ENCODE assay signal across 8 mouse cellular contexts in the genomic region with DNA sequence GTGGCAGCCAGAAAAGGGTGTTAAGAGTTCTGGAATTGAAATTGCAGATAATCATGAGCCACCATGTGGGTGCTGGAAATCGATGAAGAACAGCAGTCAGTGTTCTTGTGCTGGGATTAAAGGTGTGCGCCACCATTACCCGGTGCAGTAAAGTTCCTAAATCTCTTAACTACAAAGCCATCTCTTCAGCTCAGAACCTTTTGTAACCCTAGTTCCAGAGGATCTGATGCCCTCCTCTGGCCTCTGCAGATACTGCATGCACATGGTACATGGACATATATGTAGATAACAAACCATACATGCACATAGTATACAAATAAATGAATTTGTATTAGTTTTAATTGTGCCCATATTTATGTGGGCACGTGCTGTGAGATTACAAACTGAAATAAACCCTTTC. TPM values are rescaled to one million over a fixed set of nuclear protein-coding genes. Genes with fewer than 3 reads are reported as not detected.
DNase-seq lines count a peak whose midpoint lies in the region; ATAC-seq and TF ChIP-seq lines count a peak whose summit lies in the region.

No protein-coding gene starts in this region.

- no peaks in the 10 kb centered on the region for H3K9me3 ChIP-seq in heart, postnatal 0 days (replicated peaks; ENCODE audit: control insufficient read depth, low read length)
- no peaks in the 10 kb centered on the region for H3K9me3 ChIP-seq in CH12.LX (replicated peaks; ENCODE audit: low read length)
- H3K9me3 ChIP-seq in forebrain, embryonic 13.5 days (replicated peaks) = no peaks in the 10 kb centered on the region

- TF ChIP-seq EP300 in heart, postnatal 0 days (IDR thresholded peaks at IDR 0.05; ENCODE audit: low read depth) = no peak
- TF ChIP-seq EP300 in CH12.LX (IDR thresholded peaks at IDR 0.05; ENCODE audit: low read length) = no peak

- intact Hi-C loops in heart, postnatal 25 days (cut with DNase I) = no loop called here

- peak; percentile 31 for TF ChIP-seq CTCF in heart, postnatal 0 days (IDR thresholded peaks at IDR 0.05; ENCODE audit: low read depth)
- TF ChIP-seq CTCF in CH12.LX (conservative IDR thresholded peaks at IDR 0.05 in 1 of 2, IDR thresholded peaks at IDR 0.05 in 1 of 2; ENCODE audit: low read depth in 2 of 2, low read length in 2 of 2) = peak; percentile 36 to 82; a peak in 3 of 4 replicates

- dilution Hi-C loops in CH12.LX (cut with MboI; ENCODE audit: extremely low pct_ligation_motif_present, extremely low pct_unique_long_range_greater_than_20kb, low sequenced_read_pairs) = no loop called here

- peak; percentile 78 for TF ChIP-seq RAD21 in CH12.LX (IDR thresholded peaks at IDR 0.05; ENCODE audit: low read depth, low read length)

- WGBS in heart, postnatal 0 days = 91% methylated on average over 4 of the region's 4 CpGs
- WGBS in forebrain, embryonic 13.5 days = 93% methylated on average over 4 of the region's 4 CpGs

- H3K4me1 ChIP-seq in heart, postnatal 0 days (ENCODE audit: control insufficient read depth, insufficient read depth) = peaks cover 11% of the 10 kb centered on the region; the same call in 1 of the 2 replicates
- peaks cover 13 to 79% of the 10 kb centered on the region in 2 experiments for H3K4me1 ChIP-seq in CH12.LX (ENCODE audit: control insufficient read depth in 1 of 2, insufficient read depth in 2 of 2)
- peaks cover 22% of the 10 kb centered on the region for H3K4me1 ChIP-seq in forebrain, embryonic 13.5 days

- no peaks in the 10 kb centered on the region for H3K27me3 ChIP-seq in heart, postnatal 0 days (ENCODE audit: control insufficient read depth, insufficient read depth, low read length)
- no peaks in the 10 kb centered on the region for H3K27me3 ChIP-seq in CH12.LX (replicated peaks)
- no peaks in the 10 kb centered on the region for H3K27me3 ChIP-seq in forebrain, embryonic 13.5 days

- in situ Hi-C loops in CH12.LX (cut with MboI; ENCODE audit: low pct_ligation_motif_present, low pct_unique_long_range_greater_than_20kb, low sequenced_read_pairs) = no loop called here

- H3K79me2 ChIP-seq in CH12.LX (replicated peaks; ENCODE audit: control insufficient read depth, extremely low read depth, insufficient read depth, poor library complexity, severe bottlenecking) = peaks cover 78% of the 10 kb centered on the region

- H3K27ac ChIP-seq in heart, postnatal 0 days (ENCODE audit: low read depth) = no peak overlapping the region
- H3K27ac ChIP-seq in CH12.LX (ENCODE audit: insufficient read depth, low read depth) = no peak overlapping the region
- no peak overlapping the region for H3K27ac ChIP-seq in forebrain, embryonic 13.5 days

- peaks cover 8% of the 10 kb centered on the region for H3K36me3 ChIP-seq in heart, postnatal 0 days (replicated peaks; ENCODE audit: control insufficient read depth, insufficient read depth, low read length)
- peaks cover 15 to 72% of the 10 kb centered on the region in 2 experiments for H3K36me3 ChIP-seq in CH12.LX (replicated peaks in 1 of 2; ENCODE audit: control insufficient read depth in 1 of 2, insufficient read depth in 1 of 2, low read length in 1 of 2)
- H3K36me3 ChIP-seq in forebrain, embryonic 13.5 days (ENCODE audit: poor library complexity, severe bottlenecking) = peaks cover 46% of the 10 kb centered on the region

- H3K4me2 ChIP-seq in heart, postnatal 0 days (ENCODE audit: low read depth, low read length) = no peak overlapping the region
- no peak overlapping the region for H3K4me2 ChIP-seq in CH12.LX (ENCODE audit: insufficient read depth, low read depth, poor library complexity, severe bottlenecking)
- H3K4me2 ChIP-seq in forebrain, embryonic 13.5 days = no peak overlapping the region

- DNase-seq in heart, postnatal 0 days (ENCODE audit: low spot score) = no peak
- DNase-seq in heart, postnatal 25 days (ENCODE audit: low spot score) = no peak
- DNase-seq in CH12.LX (ENCODE audit: extremely low read depth) = peak; percentile 65
- DNase-seq in retina, embryonic 14.5 days (ENCODE audit: low spot score) = peak; percentile 32
- no peak for DNase-seq in frontal cortex, postnatal 36 days (ENCODE audit: low spot score in 2 of 2)
- DNase-seq in left cerebral cortex, adult 9 months (ENCODE audit: low spot score in 2 of 2) = no peak

- H3K9ac ChIP-seq in heart, postnatal 0 days (replicated peaks; ENCODE audit: low read depth, low read length) = no peak overlapping the region
- no peak overlapping the region for H3K9ac ChIP-seq in CH12.LX (ENCODE audit: insufficient read depth, low read depth)
- no peak overlapping the region for H3K9ac ChIP-seq in forebrain, embryonic 13.5 days

- no peak for TF ChIP-seq POLR2A in CH12.LX (IDR thresholded peaks at IDR 0.05; ENCODE audit: low read depth, low read length)

- ATAC-seq in heart, postnatal 0 days (ENCODE audit: insufficient read depth, low read depth) = no peak
- ATAC-seq in hematopoietic stem cell, adult 5-6 weeks (replicated peaks in 1 of 2; ENCODE audit: insufficient read depth in 1 of 2, low FRiP score in 2 of 2, low TSS enrichment in 1 of 2, low read depth in 1 of 2, poor library complexity in 2 of 2, severe bottlenecking in 2 of 2) = peak; percentile 74 to 78
- no peak for ATAC-seq in forebrain, embryonic 13.5 days

- no peak overlapping the region for H3K4me3 ChIP-seq in heart, postnatal 0 days (ENCODE audit: low read depth, low read length)
- H3K4me3 ChIP-seq in CH12.LX (replicated peaks in 1 of 3; ENCODE audit: low read depth in 2 of 3, low read length in 2 of 3, poor library complexity in 1 of 3) = no peak overlapping the region
- H3K4me3 ChIP-seq in forebrain, embryonic 13.5 days = no peak overlapping the region

TF ChIP-seq in CH12.LX, 34 proteins besides CTCF, POLR2A, EP300 and RAD21:
- TF ChIP-seq MEF2A (IDR thresholded peaks at IDR 0.05; ENCODE audit: borderline replicate concordance, low read depth, low read length) (no peak), E2F4 (IDR thresholded peaks at IDR 0.05; ENCODE audit: insufficient replicate concordance, low read depth, low read length) (no peak), SMC3 (IDR thresholded peaks at IDR 0.05; ENCODE audit: low read depth, low read length) (peak; percentile 71), MYC (IDR thresholded peaks at IDR 0.05; ENCODE audit: low read depth, low read length) (peak; percentile 68)

RNA-seq across cellular contexts. Expression of a gene that starts 8.5 kb away (rescaled TPM):
- total RNA-seq in heart, postnatal 0 days (2014; rRNA removed; ENCODE audit: low replicate concordance) = 26.0 and 45.2 TPM in 2 replicates
- polyA plus RNA-seq in heart, postnatal 0 days (2015; fragmentation: Nextera tagmentation; extraction: Ambion mirVana) = 25.3 and 29.6 TPM in 2 replicates
- 10 to 100 TPM; 25.3 to 29.3 TPM for total RNA-seq in heart, postnatal 25 days (2021)
- 21.6 and 23.5 TPM in 2 replicates for total RNA-seq in CH12.LX (2012; rRNA removed)
- 14.5 and 16.9 TPM in 2 replicates for total RNA-seq in CH12.LX (2014; rRNA removed)
- polyA plus RNA-seq in CH12.LX (2012; ENCODE audit: insufficient read length, low read depth) = 27.3 and 35.6 TPM in 2 replicates
- total RNA-seq in hematopoietic stem cell, adult 5-6 weeks (2017) = 27.4 and 35.1 TPM in 2 replicates
- polyA plus RNA-seq in forebrain, embryonic 13.5 days (2015; fragmentation: Nextera tagmentation; extraction: Ambion mirVana) = 102 and 108 TPM in 2 replicates

RNA-seq across cellular contexts. Expression of a gene that starts 29.2 kb away (rescaled TPM):
- total RNA-seq in heart, postnatal 0 days (2014; rRNA removed; ENCODE audit: low replicate concordance) = 0.08 and 0.15 TPM in 2 replicates
- 0.41 and 0.48 TPM in 2 replicates for polyA plus RNA-seq in heart, postnatal 0 days (2015; fragmentation: Nextera tagmentation; extraction: Ambion mirVana)
- total RNA-seq in heart, postnatal 25 days (2021) = under 1 TPM in 1 of 2 experiments, not detected in 1; 0.28 TPM
- 0.08 TPM in 1 of 2 replicates, not detected in the other for total RNA-seq in CH12.LX (2012; rRNA removed)
- total RNA-seq in CH12.LX (2014; rRNA removed) = not detected in 2 replicates
- not detected in 2 replicates for polyA plus RNA-seq in CH12.LX (2012; ENCODE audit: insufficient read length, low read depth)
- total RNA-seq in hematopoietic stem cell, adult 5-6 weeks (2017) = 0.05 TPM in 1 of 2 replicates, not detected in the other
- 8.6 and 10.4 TPM in 2 replicates for polyA plus RNA-seq in forebrain, embryonic 13.5 days (2015; fragmentation: Nextera tagmentation; extraction: Ambion mirVana)

RNA-seq across cellular contexts. Expression of a gene that starts 48.2 kb away (rescaled TPM):
- 119 and 122 TPM in 2 replicates for total RNA-seq in heart, postnatal 0 days (2014; rRNA removed; ENCODE audit: low replicate concordance)
- 27.2 and 27.4 TPM in 2 replicates for polyA plus RNA-seq in heart, postnatal 0 days (2015; fragmentation: Nextera tagmentation; extraction: Ambion mirVana)
- 10 to 100 TPM; 34.3 to 35.0 TPM for total RNA-seq in heart, postnatal 25 days (2021)
- 111 and 138 TPM in 2 replicates for total RNA-seq in CH12.LX (2012; rRNA removed)
- total RNA-seq in CH12.LX (2014; rRNA removed) = 98.4 and 110 TPM in 2 replicates
- polyA plus RNA-seq in CH12.LX (2012; ENCODE audit: insufficient read length, low read depth) = 78.0 and 111 TPM in 2 replicates
- total RNA-seq in hematopoietic stem cell, adult 5-6 weeks (2017) = 36.3 and 60.6 TPM in 2 replicates
- 102 and 110 TPM in 2 replicates for polyA plus RNA-seq in forebrain, embryonic 13.5 days (2015; fragmentation: Nextera tagmentation; extraction: Ambion mirVana)

RNA-seq across cellular contexts. Expression of a gene that starts 54.1 kb away (rescaled TPM):
- 49.2 and 60.0 TPM in 2 replicates for total RNA-seq in heart, postnatal 0 days (2014; rRNA removed; ENCODE audit: low replicate concordance)
- polyA plus RNA-seq in heart, postnatal 0 days (2015; fragmentation: Nextera tagmentation; extraction: Ambion mirVana) = 16.9 and 18.5 TPM in 2 replicates
- total RNA-seq in heart, postnatal 25 days (2021) = 10 to 100 TPM; 53.2 to 56.3 TPM
- total RNA-seq in CH12.LX (2012; rRNA removed) (79.4 and 88.4 TPM in 2 replicates), CH12.LX (2014; rRNA removed) (33.2 and 40.5 TPM in 2 replicates)
- 97.2 and 149 TPM in 2 replicates for polyA plus RNA-seq in CH12.LX (2012; ENCODE audit: insufficient read length, low read depth)
- total RNA-seq in hematopoietic stem cell, adult 5-6 weeks (2017) = 42.2 and 46.0 TPM in 2 replicates
- polyA plus RNA-seq in forebrain, embryonic 13.5 days (2015; fragmentation: Nextera tagmentation; extraction: Ambion mirVana) = 44.1 and 50.0 TPM in 2 replicates

RNA-seq across cellular contexts. Expression of a gene that starts 54.5 kb away (rescaled TPM):
- 20.3 and 22.3 TPM in 2 replicates for total RNA-seq in heart, postnatal 0 days (2014; rRNA removed; ENCODE audit: low replicate concordance)
- 8.3 and 8.5 TPM in 2 replicates for polyA plus RNA-seq in heart, postnatal 0 days (2015; fragmentation: Nextera tagmentation; extraction: Ambion mirVana)
- 10 to 100 TPM; 14.9 to 16.9 TPM for total RNA-seq in heart, postnatal 25 days (2021)
- total RNA-seq in CH12.LX (2012; rRNA removed) = 21.6 and 23.7 TPM in 2 replicates
- total RNA-seq in CH12.LX (2014; rRNA removed) = 37.4 and 38.2 TPM in 2 replicates
- 47.0 and 47.2 TPM in 2 replicates for polyA plus RNA-seq in CH12.LX (2012; ENCODE audit: insufficient read length, low read depth)
- 19.8 and 23.1 TPM in 2 replicates for total RNA-seq in hematopoietic stem cell, adult 5-6 weeks (2017)
- 18.2 and 20.8 TPM in 2 replicates for polyA plus RNA-seq in forebrain, embryonic 13.5 days (2015; fragmentation: Nextera tagmentation; extraction: Ambion mirVana)

Comparison
In these comparisons a context has a peak if more than half of its experiments do, and no peak if none do; other contexts are left out.
1. ATAC-seq: peak in hematopoietic stem cell, adult 5-6 weeks (2 of 2); none in heart, postnatal 0 days (single experiment) and forebrain, embryonic 13.5 days (single experiment).
2. DNase-seq: peak in CH12.LX (single experiment) and retina, embryonic 14.5 days (single experiment); none in heart, postnatal 0 days (single experiment), heart, postnatal 25 days (single experiment), frontal cortex, postnatal 36 days (0 of 2) and left cerebral cortex, adult 9 months (0 of 2).